Mouse (Mus musculus) megakaryocyte, embryonic 14.5 days (primary cell): ENCODE measurements around the gene Arhgef3.

Experiments
- FLI1 ChIP-seq: IDR thresholded peaks from 2 replicates; pipeline ENCODE4 v1.6.1; 2012; ENCODE audit warnings: low read length, inconsistent platforms, mixed read lengths
- GATA1 ChIP-seq: IDR thresholded peaks from 3 replicates; pipeline ENCODE4 v1.6.1; 2012; ENCODE audit warnings: mixed read lengths, low read length, inconsistent platforms, borderline replicate concordance

GRCm38 (mm10) chr14:27145171-27146045 is 30.7 kb downstream of the Arhgef3 start:
- TF ChIP-seq FLI1 (no peak), GATA1 (no peak)
